Mouse (Mus musculus) adrenal gland, adult (tissue): Measurements from ENCODE around the gene Tex21.
"Not testable (repeated sequence)": the region's sequence is repeated elsewhere in the genome, so short reads cannot be mapped to it uniquely, and the experiment has no call there.

ENCODE experiments used
- DNase-seq, 2 experiments: peaks; one replicate each; pipeline ENCODE4 v3.0.0; 2022 to 2023; ENCODE audit warnings: low spot score in 1 of 2; ENCODE audit not compliant: inconsistent age in 2 of 2

Tex21 gene

GRCm38 (mm10) chr12:76197071-76197470 is 49.5 kb downstream of the Tex21 start:
- peak; percentile 10 to 24 for DNase-seq

DNA sequence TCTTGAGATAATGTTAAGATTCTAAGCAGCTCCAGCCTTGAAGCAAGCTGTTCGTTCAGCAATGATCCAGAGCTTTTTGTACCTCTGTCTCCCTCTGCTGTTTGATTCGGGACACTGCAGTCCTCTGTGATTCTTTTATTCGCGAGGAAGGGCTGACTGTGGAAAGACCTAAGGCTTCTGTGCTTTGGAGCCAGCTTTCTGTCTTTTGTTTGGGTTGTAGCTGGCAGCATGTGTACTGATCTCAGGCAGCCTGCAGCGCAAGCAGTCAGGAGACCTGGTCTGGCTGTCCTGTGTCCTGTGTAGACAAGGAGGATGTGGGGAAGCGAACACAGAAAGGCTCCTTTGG is 49.9 kb downstream of the Tex21 start:
- peak; percentile 77 to 94 for DNase-seq

DNA sequence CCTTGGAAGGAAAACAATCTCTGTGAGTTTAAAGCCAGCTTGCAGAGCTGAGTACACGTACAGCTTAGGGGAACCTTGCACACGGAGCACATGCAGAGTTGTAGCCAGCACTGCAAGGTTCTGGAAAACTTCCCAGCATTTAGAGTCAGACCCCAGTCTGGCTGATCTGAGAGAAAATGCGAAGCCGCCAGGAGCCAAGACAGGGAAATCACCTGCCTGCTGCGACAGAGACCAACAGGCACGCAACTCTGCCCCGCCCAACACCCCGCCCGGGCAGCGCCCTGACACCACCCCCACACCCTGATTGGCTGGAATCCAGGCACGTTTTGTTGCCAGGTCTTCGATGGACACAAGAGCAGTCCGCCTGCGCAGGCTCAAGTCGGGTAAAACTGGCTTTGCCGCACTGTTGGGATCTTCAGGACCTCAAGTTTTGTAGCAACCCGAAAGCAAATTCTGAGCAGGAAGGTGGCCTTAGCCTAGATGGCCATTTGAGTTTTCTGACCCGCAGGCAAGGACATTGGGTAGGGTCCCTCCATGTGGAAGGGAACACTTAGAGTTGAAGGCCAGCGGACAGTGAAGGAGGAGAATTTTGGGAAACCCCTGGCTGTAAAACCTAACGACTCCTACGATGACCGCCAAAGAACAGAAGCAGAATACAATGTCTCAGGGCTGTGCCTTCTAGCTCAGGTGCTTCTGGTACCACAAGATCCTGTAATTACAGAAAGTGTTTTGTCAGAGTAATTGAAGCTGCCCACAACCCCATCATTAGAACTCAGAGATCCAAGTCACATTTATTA is 50.4 kb downstream of the Tex21 start:
- DNase-seq, result peak; percentile 91 to 97

DNA sequence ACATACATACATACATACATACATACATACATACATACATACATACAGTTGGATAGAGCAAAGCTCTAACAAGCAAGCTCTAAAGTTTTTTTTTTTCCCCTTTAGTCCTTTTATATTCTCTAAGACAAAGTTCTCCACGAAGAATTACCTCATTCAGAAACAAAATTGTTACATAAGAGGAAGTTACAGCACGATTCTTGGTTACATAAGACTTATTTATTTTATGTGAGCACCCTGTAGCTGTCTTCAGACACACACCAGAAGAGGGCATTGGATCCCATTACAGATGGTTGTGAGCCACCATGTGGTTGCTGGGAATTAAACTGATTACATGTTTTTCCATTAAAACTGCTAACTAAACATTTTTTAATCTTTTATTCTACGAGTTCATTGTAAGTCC is 52.0 kb downstream of the Tex21 start:
- peak in 1 of 2 experiments; percentile 43 for DNase-seq

- peak; percentile 17 to 79 for DNase-seq
These were observed 55.6 kb downstream of the Tex21 start for GRCm38 (mm10) chr12:76190940-76191339.

- peak in 1 of 2 experiments; percentile 45 for DNase-seq
These were observed 58.7 kb downstream of the Tex21 start for GRCm38 (mm10) chr12:76187849-76188248.

GRCm38 (mm10) chr12:76186473-76186872 is 60.1 kb downstream of the Tex21 start:
- no peak for DNase-seq

- DNase-seq, result no peak
These were observed 61.3 kb downstream of the Tex21 start for GRCm38 (mm10) chr12:76185167-76185816.

DNA sequence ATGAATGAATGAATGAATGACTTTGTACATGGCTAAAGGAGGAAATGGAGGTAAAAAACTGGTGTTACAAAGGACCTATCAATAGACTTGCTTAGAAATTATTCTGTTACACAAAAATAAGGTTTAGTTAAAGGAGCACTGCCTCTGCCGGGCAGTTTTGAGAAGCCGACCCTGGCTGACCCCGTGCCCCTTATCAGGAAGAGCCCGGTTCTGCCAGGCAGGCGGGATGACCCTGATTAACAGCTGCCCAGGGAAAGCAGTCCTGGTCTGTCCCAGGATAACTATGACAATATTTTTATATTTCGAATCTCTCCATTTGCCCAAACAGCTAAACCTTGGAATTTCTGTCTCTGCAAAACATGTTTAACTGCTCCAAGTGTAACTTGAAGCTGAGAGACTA is 62.3 kb downstream of the Tex21 start:
- DNase-seq, result no peak

DNA sequence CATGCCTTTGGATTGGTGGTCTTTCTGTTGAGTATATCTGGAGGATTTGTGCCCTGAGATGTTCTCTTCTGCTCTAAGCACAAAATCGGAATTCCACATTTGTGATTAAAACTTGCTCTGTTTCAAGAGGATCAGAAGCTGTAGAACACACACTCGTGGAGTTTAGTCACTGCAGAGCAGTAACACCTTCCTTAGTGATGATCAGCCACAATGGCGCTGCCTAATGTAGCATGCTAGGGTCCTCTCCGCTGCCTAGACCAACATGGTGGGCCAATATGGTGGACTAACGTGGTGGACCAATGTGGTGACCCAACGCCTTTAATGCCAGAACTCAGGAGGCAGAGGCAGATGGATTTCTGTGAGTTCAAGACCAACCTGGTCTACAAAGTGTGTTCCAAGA is 63.7 kb downstream of the Tex21 start:
- no peak for DNase-seq

- no peak for DNase-seq
These were observed 65.1 kb downstream of the Tex21 start for GRCm38 (mm10) chr12:76181471-76181870.

- no peak for DNase-seq
These were observed 66.1 kb downstream of the Tex21 start for GRCm38 (mm10) chr12:76180442-76180841.

GRCm38 (mm10) chr12:76179527-76179926 is 67.0 kb downstream of the Tex21 start:
- DNase-seq, result no peak

DNA sequence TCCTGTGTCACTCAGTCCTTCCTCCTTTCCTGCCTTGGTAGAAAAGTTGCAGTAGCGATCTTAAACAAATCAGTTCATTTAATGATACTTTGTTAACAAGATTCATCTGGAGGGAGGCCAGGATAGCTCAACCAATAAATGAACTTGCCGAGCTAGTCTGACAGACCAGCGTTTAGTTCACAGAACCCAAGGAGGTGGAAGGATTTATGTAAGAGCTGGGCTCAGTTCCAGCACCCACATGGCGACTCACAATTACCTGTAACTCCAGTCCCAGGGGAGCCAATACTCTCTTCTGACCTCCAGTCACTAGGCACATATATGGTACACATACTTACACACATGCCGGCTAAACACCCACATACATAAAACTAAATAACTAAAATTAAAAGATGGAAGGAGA is 67.5 kb downstream of the Tex21 start:
- no peak for DNase-seq

GRCm38 (mm10) chr12:76177864-76178518 is 68.6 kb downstream of the Tex21 start:
- DNase-seq, result peak; percentile 59 to 83

DNA sequence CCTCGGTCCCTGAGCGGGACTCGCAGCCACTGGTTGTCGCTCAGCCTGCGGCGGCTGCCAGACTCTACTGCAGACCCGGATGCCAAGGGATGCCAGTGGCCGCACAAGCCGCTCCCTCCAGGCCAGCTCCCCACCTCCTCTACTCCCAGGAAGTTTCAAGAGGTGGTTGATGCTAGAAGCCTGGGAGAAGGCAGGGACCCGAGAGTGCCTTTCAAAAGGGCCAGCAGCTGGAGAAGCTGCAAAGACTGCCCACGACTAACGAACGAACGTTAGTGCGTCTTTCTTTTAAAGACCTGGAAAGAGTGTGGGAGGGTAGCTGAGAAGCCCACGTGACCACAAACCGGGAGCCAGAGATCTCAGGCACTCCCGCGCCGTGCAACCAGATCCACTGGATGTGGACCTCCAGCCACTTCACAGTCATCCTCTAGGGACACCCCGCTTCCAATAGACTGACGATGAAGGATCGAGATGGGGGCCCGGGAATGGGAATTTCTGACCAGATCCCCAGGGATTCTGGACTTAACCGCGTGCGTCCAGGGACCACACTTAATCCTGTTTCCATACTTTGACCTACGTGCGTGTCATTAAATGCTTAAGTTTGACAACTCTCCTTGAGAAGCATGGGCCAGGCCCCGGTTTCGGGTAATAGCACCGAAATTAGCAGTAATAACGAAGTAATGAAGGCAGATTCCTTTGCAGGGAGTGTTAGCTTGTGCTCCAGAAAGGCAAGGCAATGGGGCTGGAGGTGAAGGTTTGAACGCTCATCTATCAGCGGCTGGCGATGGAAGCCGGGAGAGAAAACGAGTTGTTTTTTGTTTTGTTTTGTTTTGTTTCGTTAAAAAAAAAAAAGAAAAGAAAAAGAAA is 69.3 kb downstream of the Tex21 start, which contains the start of gene Esr2:
TSS of gene Esr2 (minus strand) at position 260 of the 864 bp plus-strand sequence.
- DNase-seq, result peak; percentile 13 to 58

DNA sequence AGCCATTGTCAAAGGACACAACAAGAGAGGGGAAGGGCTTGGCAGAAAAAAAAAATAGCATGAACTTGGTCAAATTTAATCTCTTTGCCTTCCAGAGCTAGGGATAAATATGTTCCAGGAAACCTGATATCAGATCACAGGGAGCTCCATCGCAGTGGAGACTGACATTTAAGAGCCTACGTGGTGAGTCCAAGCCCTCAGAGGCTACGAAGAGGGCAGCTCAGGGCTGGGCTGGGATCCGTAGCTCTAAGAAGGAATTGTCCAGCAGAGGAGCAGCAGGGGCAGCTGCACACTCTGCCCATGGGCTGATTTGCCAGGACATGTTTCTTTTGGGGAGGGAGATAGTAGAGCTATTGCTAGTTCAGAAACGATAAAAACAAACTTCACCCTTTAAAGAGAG is 80.9 kb downstream of the Tex21 start:
- no peak for DNase-seq

GRCm38 (mm10) chr12:76152389-76152788 is 94.2 kb downstream of the Tex21 start:
- not testable (repeated sequence) for DNase-seq
